Mouse (Mus musculus) heart, postnatal 25 days (tissue): Measurements from ENCODE around the gene Clybl. TPM values are rescaled to one million over a fixed set of nuclear protein-coding genes. Genes with fewer than 3 reads are reported as not detected.

Experiments
- DNase-seq: peaks from one replicate; pipeline ENCODE4 v3.0.0; 2022; ENCODE audit warnings: low spot score
- intact Hi-C: fragments of 180-260 bp; cut with DNase I; formaldehyde crosslinking; loops from one replicate; pipeline ENCODE4 v1.15.1; 2025
- total RNA-seq, 2 experiments: library from RNA; stranded (reverse); gene quantifications; 2 replicates each; pipeline ENCODE4 v1.2.3; 2021

Gene Clybl
- total RNA-seq, 2 experiments from 2014 or later, result 113 to 123 TPM

- DNase-seq, result no peak
- intact Hi-C loops, result no loop called here
Measured at GRCm38 (mm10) chr14:122230621-122231025, 49.1 kb downstream of the Clybl start.

GRCm38 (mm10) chr14:122231073-122231472 lies 49.6 kb downstream of the Clybl start:
- intact Hi-C loops, result no loop called here
- DNase-seq, result no peak

GRCm38 (mm10) chr14:122233212-122233714 lies 51.8 kb downstream of the Clybl start:
- intact Hi-C loops, result no loop called here
- no peak for DNase-seq

- intact Hi-C loops, result no loop called here
- DNase-seq, result no peak
Measured at GRCm38 (mm10) chr14:122243874-122244273, 62.4 kb downstream of the Clybl start.

GRCm38 (mm10) chr14:122246919-122247859 lies 65.7 kb downstream of the Clybl start:
- intact Hi-C loops, result no loop called here
- DNase-seq, result no peak

- DNase-seq, result no peak
Measured at GRCm38 (mm10) chr14:122249123-122249522, 67.6 kb downstream of the Clybl start.

GRCm38 (mm10) chr14:122251346-122251745 lies 69.8 kb downstream of the Clybl start:
- DNase-seq, result no peak
- intact Hi-C loops, result no loop called here

More at GRCm38 (mm10) chr14:122249123-122249522, 67.6 kb downstream of the Clybl start:
- intact Hi-C loops, result no loop called here

GRCm38 (mm10) chr14:122255562-122256260 lies 74.2 kb downstream of the Clybl start:
- intact Hi-C loops, result no loop called here
- DNase-seq, result no peak

- DNase-seq, result no peak
- intact Hi-C loops, result no loop called here
Measured at GRCm38 (mm10) chr14:122256261-122256634, 74.7 kb downstream of the Clybl start.

GRCm38 (mm10) chr14:122258297-122258696 lies 76.8 kb downstream of the Clybl start:
- intact Hi-C loops, result no loop called here

GRCm38 (mm10) chr14:122261250-122261649 lies 79.7 kb downstream of the Clybl start:
- intact Hi-C loops, result no loop called here
- DNase-seq, result no peak

More at GRCm38 (mm10) chr14:122258297-122258696, 76.8 kb downstream of the Clybl start:
- DNase-seq, result no peak

GRCm38 (mm10) chr14:122262851-122263659 lies 81.6 kb downstream of the Clybl start:
- DNase-seq, result no peak
- intact Hi-C loops, result no loop called here

- intact Hi-C loops, result no loop called here
- DNase-seq, result no peak
Measured at GRCm38 (mm10) chr14:122265214-122265613, 83.7 kb downstream of the Clybl start.

GRCm38 (mm10) chr14:122267590-122267989 lies 86.1 kb downstream of the Clybl start:
- DNase-seq, result no peak
- intact Hi-C loops, result no loop called here

GRCm38 (mm10) chr14:122271104-122271746 lies 89.7 kb downstream of the Clybl start:
- no peak for DNase-seq
- intact Hi-C loops, result no loop called here

GRCm38 (mm10) chr14:122277142-122277541 lies 95.6 kb downstream of the Clybl start:
- intact Hi-C loops, result no loop called here
- DNase-seq, result no peak

GRCm38 (mm10) chr14:122279462-122280308 lies 98.2 kb downstream of the Clybl start:
- intact Hi-C loops, result no loop called here

GRCm38 (mm10) chr14:122280309-122281071 lies 99.0 kb downstream of the Clybl start:
- no peak for DNase-seq
- intact Hi-C loops, result no loop called here

More at GRCm38 (mm10) chr14:122279462-122280308, 98.2 kb downstream of the Clybl start:
- DNase-seq, result no peak
